8 mouse cellular contexts compared by ENCODE assay signal in genomic region chr9:22259184-22260091, GRCm38 (mm10). TPM values are rescaled to one million over a fixed set of nuclear protein-coding genes. Genes with fewer than 3 reads are reported as not detected.
DNase-seq lines count a peak whose midpoint lies in the region; ATAC-seq and TF ChIP-seq lines count a peak whose summit lies in the region.

TSS of gene Zfp599 (minus strand) at chr9:22259895.

- ATAC-seq in forebrain, embryonic 11.5 days (replicated peaks; ENCODE audit: low FRiP score): peak; percentile 93
- ATAC-seq in heart, postnatal 0 days (ENCODE audit: insufficient read depth, low read depth): peak; percentile 91
- peak; percentile 97 for ATAC-seq in liver, embryonic 14.5 days (ENCODE audit: insufficient read depth)
- ATAC-seq in neural tube, embryonic 11.5 days (ENCODE audit: insufficient read depth, low FRiP score, low TSS enrichment): peak; percentile 76; the same call in 1 of the 2 replicates
- peak; percentile 95 for ATAC-seq in stomach, postnatal 0 days (ENCODE audit: low FRiP score, low TSS enrichment)

- DNase-seq in c-Kit-positive CD71-positive TER-119-positive erythroid progenitor cells, embryonic 14.5 days (ENCODE audit: low spot score): peak; percentile 77
- DNase-seq in forebrain, embryonic 11.5 days (ENCODE audit: low spot score): peak; percentile 74
- DNase-seq in heart, postnatal 0 days (ENCODE audit: low spot score): peak; percentile 80
- DNase-seq in kidney, postnatal 36 days: peak; percentile 69 to 79
- peak; percentile 71 to 76 (median 75) for DNase-seq in liver, embryonic 14.5 days (ENCODE audit: low read depth in 3 of 3, low spot score in 3 of 3)
- DNase-seq in neural tube, embryonic 11.5 days (ENCODE audit: low spot score): peak; percentile 64
- DNase-seq in stomach, postnatal 0 days (ENCODE audit: low spot score): peak; percentile 75

- no peaks in the 10 kb centered on the region for H3K4me1 ChIP-seq in ES-Bruce4 (ENCODE audit: control insufficient read depth, insufficient read depth, low read length)
- H3K4me1 ChIP-seq in forebrain, embryonic 11.5 days (replicated peaks; ENCODE audit: control insufficient read depth, insufficient read depth, low read length): no peaks in the 10 kb centered on the region
- H3K4me1 ChIP-seq in heart, postnatal 0 days (ENCODE audit: control insufficient read depth, insufficient read depth): no peaks in the 10 kb centered on the region; the same call in 1 of the 2 replicates
- H3K4me1 ChIP-seq in liver, embryonic 14.5 days (replicated peaks; ENCODE audit: control insufficient read depth in 2 of 2, insufficient read depth in 2 of 2, low read length in 1 of 2): peaks cover 0 to 5% of the 10 kb centered on the region in 2 experiments; a peak in 3 of 4 replicates
- H3K4me1 ChIP-seq in neural tube, embryonic 11.5 days (ENCODE audit: control insufficient read depth, insufficient read depth, low read length): no peaks in the 10 kb centered on the region
- H3K4me1 ChIP-seq in stomach, postnatal 0 days (replicated peaks; ENCODE audit: control insufficient read depth, insufficient read depth): no peaks in the 10 kb centered on the region

- H3K9me3 ChIP-seq in ES-Bruce4 (replicated peaks; ENCODE audit: control insufficient read depth, insufficient read depth, low read length, poor library complexity, severe bottlenecking): no peaks in the 10 kb centered on the region
- H3K9me3 ChIP-seq in forebrain, embryonic 11.5 days (ENCODE audit: control insufficient read depth, low read length): peaks cover 6% of the 10 kb centered on the region
- peaks cover 9% of the 10 kb centered on the region for H3K9me3 ChIP-seq in heart, postnatal 0 days (replicated peaks; ENCODE audit: control insufficient read depth, low read length)
- no peaks in the 10 kb centered on the region for H3K9me3 ChIP-seq in liver, embryonic 14.5 days (ENCODE audit: control insufficient read depth, low read length)
- H3K9me3 ChIP-seq in neural tube, embryonic 11.5 days (ENCODE audit: control insufficient read depth, low read length): peaks cover 3% of the 10 kb centered on the region; the same call in 1 of the 2 replicates
- H3K9me3 ChIP-seq in stomach, postnatal 0 days (ENCODE audit: control insufficient read depth, low read length): no peaks in the 10 kb centered on the region

- H3K4me3 ChIP-seq in ES-Bruce4 (ENCODE audit: low read depth, low read length): peak within 1 kb of the TSS; percentile 86
- H3K4me3 ChIP-seq in forebrain, embryonic 11.5 days (ENCODE audit: low read depth, low read length): peak within 1 kb of the TSS; percentile 66
- peak within 1 kb of the TSS; percentile 55 for H3K4me3 ChIP-seq in heart, postnatal 0 days (ENCODE audit: low read depth, low read length)
- H3K4me3 ChIP-seq in liver, embryonic 14.5 days (ENCODE audit: insufficient read depth in 1 of 2, low read depth in 2 of 2, low read length in 2 of 2): peak within 1 kb of the TSS; percentile 76 to 81
- peak within 1 kb of the TSS; percentile 56 for H3K4me3 ChIP-seq in neural tube, embryonic 11.5 days (ENCODE audit: low read depth, low read length)
- peak within 1 kb of the TSS; percentile 65 for H3K4me3 ChIP-seq in stomach, postnatal 0 days (ENCODE audit: low read depth, low read length)

- H3K36me3 ChIP-seq in ES-Bruce4 (ENCODE audit: control insufficient read depth, insufficient read depth, low read length, poor library complexity, severe bottlenecking): peaks cover 25% of the 10 kb centered on the region
- peaks cover 7% of the 10 kb centered on the region for H3K36me3 ChIP-seq in forebrain, embryonic 11.5 days (ENCODE audit: control insufficient read depth, insufficient read depth, low read length)
- H3K36me3 ChIP-seq in heart, postnatal 0 days (replicated peaks; ENCODE audit: control insufficient read depth, insufficient read depth, low read length): 0 out of 2 replicates have a peak, but pooled peaks cover 7% of the 10 kb centered on the region
- no peaks in the 10 kb centered on the region; the same call in 1 of the 2 replicates for H3K36me3 ChIP-seq in liver, embryonic 14.5 days (replicated peaks; ENCODE audit: control insufficient read depth, insufficient read depth, low read depth)
- peaks cover 7% of the 10 kb centered on the region; the same call in 1 of the 2 replicates for H3K36me3 ChIP-seq in neural tube, embryonic 11.5 days (ENCODE audit: control insufficient read depth, insufficient read depth, low read length)
- no peaks in the 10 kb centered on the region for H3K36me3 ChIP-seq in stomach, postnatal 0 days (ENCODE audit: control insufficient read depth, insufficient read depth, low read length)

- no peaks in the 10 kb centered on the region for H3K27me3 ChIP-seq in ES-Bruce4 (ENCODE audit: control insufficient read depth, insufficient read depth, low read length, poor library complexity, severe bottlenecking)
- no peaks in the 10 kb centered on the region for H3K27me3 ChIP-seq in forebrain, embryonic 11.5 days (ENCODE audit: control insufficient read depth, insufficient read depth, low read length)
- no peaks in the 10 kb centered on the region for H3K27me3 ChIP-seq in heart, postnatal 0 days (ENCODE audit: control insufficient read depth, insufficient read depth, low read length)
- H3K27me3 ChIP-seq in liver, embryonic 14.5 days (ENCODE audit: control insufficient read depth, insufficient read depth, low read length): no peaks in the 10 kb centered on the region
- H3K27me3 ChIP-seq in neural tube, embryonic 11.5 days (ENCODE audit: control insufficient read depth, insufficient read depth, low read length): no peaks in the 10 kb centered on the region
- H3K27me3 ChIP-seq in stomach, postnatal 0 days (ENCODE audit: control insufficient read depth, insufficient read depth, low read length): no peaks in the 10 kb centered on the region

- H3K27ac ChIP-seq in ES-Bruce4 (ENCODE audit: insufficient read depth, low read length): no peak within 1 kb of the TSS
- H3K27ac ChIP-seq in forebrain, embryonic 11.5 days (ENCODE audit: low read depth, low read length): no peak within 1 kb of the TSS
- H3K27ac ChIP-seq in heart, postnatal 0 days (ENCODE audit: low read depth): peak within 1 kb of the TSS; percentile 18
- H3K27ac ChIP-seq in liver, embryonic 14.5 days: no peak within 1 kb of the TSS
- no peak within 1 kb of the TSS for H3K27ac ChIP-seq in neural tube, embryonic 11.5 days (ENCODE audit: low read depth, low read length)
- H3K27ac ChIP-seq in stomach, postnatal 0 days (replicated peaks): 0 out of 2 replicates have a peak within 1 kb of the TSS, but pooled peaks have one; percentile 35

- TF ChIP-seq EP300 in ES-Bruce4 (IDR thresholded peaks at IDR 0.05; ENCODE audit: insufficient read depth, low read depth, low read length): no peak
- TF ChIP-seq EP300 in heart, postnatal 0 days (IDR thresholded peaks at IDR 0.05; ENCODE audit: low read depth): no peak
- TF ChIP-seq EP300 in liver, embryonic 14.5 days (IDR thresholded peaks at IDR 0.05; ENCODE audit: low read depth): no peak
- TF ChIP-seq EP300 in stomach, postnatal 0 days (optimal IDR thresholded peaks at IDR 0.05): no peak

- 2% methylated on average over 35 of the region's 35 CpGs for WGBS in forebrain, embryonic 11.5 days
- 1% methylated on average over 35 of the region's 35 CpGs for WGBS in heart, postnatal 0 days
- under 1% methylated on average over 35 of the region's 35 CpGs for WGBS in liver, embryonic 14.5 days (ENCODE audit: insufficient replicate concordance)
- WGBS in neural tube, embryonic 11.5 days: under 1% methylated on average over 35 of the region's 35 CpGs
- 1% methylated on average over 35 of the region's 35 CpGs for WGBS in stomach, postnatal 0 days

- H3K9ac ChIP-seq in ES-Bruce4 (ENCODE audit: low read depth, poor library complexity, severe bottlenecking): peak within 1 kb of the TSS; percentile 90
- peak within 1 kb of the TSS; percentile 91 for H3K9ac ChIP-seq in forebrain, embryonic 11.5 days (ENCODE audit: low read length)
- peak within 1 kb of the TSS; percentile 63 for H3K9ac ChIP-seq in heart, postnatal 0 days (replicated peaks; ENCODE audit: low read depth, low read length)
- peak within 1 kb of the TSS; percentile 75 for H3K9ac ChIP-seq in liver, embryonic 14.5 days (replicated peaks)
- peak within 1 kb of the TSS; percentile 81 for H3K9ac ChIP-seq in neural tube, embryonic 11.5 days (ENCODE audit: low read length)
- H3K9ac ChIP-seq in stomach, postnatal 0 days (ENCODE audit: low read length): peak within 1 kb of the TSS; percentile 75

- peak; percentile 91 for TF ChIP-seq POLR2A in ES-Bruce4 (IDR thresholded peaks at IDR 0.05; ENCODE audit: insufficient read depth, low read length)

- H3K4me2 ChIP-seq in forebrain, embryonic 11.5 days (ENCODE audit: low read depth, low read length, severe bottlenecking): peak within 1 kb of the TSS; percentile 75
- H3K4me2 ChIP-seq in heart, postnatal 0 days (ENCODE audit: low read depth, low read length): peak within 1 kb of the TSS; percentile 66
- peak within 1 kb of the TSS; percentile 75 for H3K4me2 ChIP-seq in liver, embryonic 14.5 days (ENCODE audit: low read depth)
- peak within 1 kb of the TSS; percentile 67 for H3K4me2 ChIP-seq in neural tube, embryonic 11.5 days (ENCODE audit: low read depth)
- peak within 1 kb of the TSS; percentile 92 for H3K4me2 ChIP-seq in stomach, postnatal 0 days (replicated peaks; ENCODE audit: low read depth)

- TF ChIP-seq CTCF in ES-Bruce4 (IDR thresholded peaks at IDR 0.05; ENCODE audit: low read depth, low read length): no peak
- no peak for TF ChIP-seq CTCF in heart, postnatal 0 days (IDR thresholded peaks at IDR 0.05; ENCODE audit: low read depth)
- TF ChIP-seq CTCF in liver, embryonic 14.5 days (IDR thresholded peaks at IDR 0.05; ENCODE audit: low read depth): no peak
- TF ChIP-seq CTCF in stomach, postnatal 0 days (IDR thresholded peaks at IDR 0.05; ENCODE audit: low read depth): no peak

RNA-seq across cellular contexts. Expression of gene Zfp599, which starts in this region (rescaled TPM):
- 10.8 and 11.4 TPM in 2 replicates for polyA plus RNA-seq in ES-Bruce4 (2011; ENCODE audit: insufficient read depth, insufficient read length, low read depth, missing spikeins)
- 8.8 and 8.9 TPM in 2 replicates for polyA plus RNA-seq in forebrain, embryonic 11.5 days (2014; fragmentation: Nextera tagmentation; extraction: Ambion mirVana)
- total RNA-seq in heart, postnatal 0 days (2014; rRNA removed; ENCODE audit: low replicate concordance): 0.50 and 1.5 TPM in 2 replicates
- polyA plus RNA-seq in heart, postnatal 0 days (2015; fragmentation: Nextera tagmentation; extraction: Ambion mirVana): 1.7 TPM in 2 replicates
- 0.35 and 0.63 TPM in 2 replicates for polyA plus RNA-seq in liver, embryonic 14.5 days (2012; rRNA removed)
- 1.5 and 1.9 TPM in 2 replicates for polyA plus RNA-seq in liver, embryonic 14.5 days (2014; fragmentation: Nextera tagmentation; extraction: Ambion mirVana)
- polyA plus RNA-seq in neural tube, embryonic 11.5 days (2014; fragmentation: Nextera tagmentation; extraction: Ambion mirVana): 6.4 and 6.7 TPM in 2 replicates
- 1.2 and 1.4 TPM in 2 replicates for polyA plus RNA-seq in stomach, postnatal 0 days (2015; fragmentation: Nextera tagmentation; extraction: Ambion mirVana)

Comparison
In these comparisons a context has a peak if more than half of its experiments do, and no peak if none do; other contexts are left out.
1. H3K27ac ChIP-seq: peak in heart, postnatal 0 days (single experiment) and stomach, postnatal 0 days (single experiment); none in ES-Bruce4 (single experiment), forebrain, embryonic 11.5 days (single experiment), liver, embryonic 14.5 days (single experiment) and neural tube, embryonic 11.5 days (single experiment).
2. Peak in every context shown above with its lines, with median percentiles within 50 percentile points of each other: H3K4me3 ChIP-seq, H3K9ac ChIP-seq, DNase-seq, ATAC-seq and H3K4me2 ChIP-seq.